Mouse (Mus musculus) lung, postnatal 0 days (tissue): ENCODE data around the gene Cep295nl. TPM values are rescaled to one million over a fixed set of nuclear protein-coding genes. Genes with fewer than 3 reads are reported as not detected.

ENCODE experiments used
- ATAC-seq: fragments of 200-750 bp; cut with Nextera tagmentation; 2 replicates; pipeline ENCODE4 v1.8.0; 2017; ENCODE audit warnings: moderate library complexity
- DNase-seq: peaks from one replicate; pipeline ENCODE4 v3.0.0-alpha.2; 2016; ENCODE audit warnings: low spot score
- H3K27ac ChIP-seq: fragments of 300-500 bp; sonication (generic); 2 replicates; pipeline ENCODE4 v1.5.1; 2014; ENCODE audit warnings: antibody characterized with exemption, mild to moderate bottlenecking, low read length, mixed read lengths
- H3K27me3 ChIP-seq: fragments of 300-500 bp; sonication (generic); replicated peaks from 2 replicates; pipeline ENCODE4 v1.6.1; 2014; ENCODE audit warnings: low read length, mixed read lengths; ENCODE audit not compliant: insufficient read depth
- H3K36me3 ChIP-seq: fragments of 300-500 bp; sonication (generic); 2 replicates; pipeline ENCODE4 v1.6.1; 2014; ENCODE audit warnings: low read length, mixed read lengths; ENCODE audit not compliant: insufficient read depth
- H3K4me1 ChIP-seq: fragments of 300-500 bp; sonication (generic); 2 replicates; pipeline ENCODE4 v1.6.1; 2014; ENCODE audit warnings: antibody characterized with exemption, low read depth, low read length, mixed read lengths; ENCODE audit not compliant: insufficient read depth
- H3K4me2 ChIP-seq: fragments of 300-500 bp; sonication (generic); replicated peaks from 2 replicates; pipeline ENCODE4 v1.6.1; 2014; ENCODE audit warnings: low read depth, mild to moderate bottlenecking, low read length, moderate library complexity, mixed read lengths
- H3K4me3 ChIP-seq: fragments of 300-500 bp; sonication (generic); 2 replicates; pipeline ENCODE4 v1.5.1; 2014; ENCODE audit warnings: low read depth, low read length
- H3K9ac ChIP-seq: fragments of 300-500 bp; sonication (generic); replicated peaks from 2 replicates; pipeline ENCODE4 v1.6.1; 2014; ENCODE audit warnings: low read depth, mild to moderate bottlenecking
- H3K9me3 ChIP-seq: fragments of 300-500 bp; sonication (generic); 2 replicates; pipeline ENCODE4 v1.6.1; 2016; ENCODE audit warnings: low read length, mixed read lengths
- CTCF ChIP-seq: IDR thresholded peaks from 2 replicates; pipeline ENCODE4 v1.5.1; 2016; ENCODE audit warnings: antibody characterized with exemption, mild to moderate bottlenecking
- EP300 ChIP-seq: IDR thresholded peaks from 2 replicates; pipeline ENCODE4 v1.6.1; 2016; ENCODE audit warnings: antibody characterized with exemption, mild to moderate bottlenecking, control low read depth
- WGBS: fragments of 180-500 bp; shearing (Covaris S2); extraction: QIAGEN DNeasy Blood & Tissue Kit; methylation state at CpG from one replicate; pipeline ENCODE4 v1.1.7; 2014; 5-methylcytosine and 5-hydroxymethylcytosine counted together
- polyA plus RNA-seq: library from polyadenylated mRNA; unstranded; fragments of >200 nt; fragmentation: Nextera tagmentation; extraction: Ambion mirVana; gene quantifications from 2 replicates; pipeline ENCODE4 v1.2.1, GENCODE M21; 2015

Cep295nl gene
- polyA plus RNA-seq, 1 experiment from 2014 or later = 0.44 TPM

GRCm38 (mm10) chr11:118345693-118346092 lies 3.4 kb upstream of the Cep295nl start:
- H3K27me3 ChIP-seq = no peaks in the 10 kb centered on the region
- peaks cover 15% of the 10 kb centered on the region for H3K4me1 ChIP-seq
- no peaks in the 10 kb centered on the region for H3K9me3 ChIP-seq
- no peaks in the 10 kb centered on the region for H3K36me3 ChIP-seq
- H3K9ac ChIP-seq = no peak overlapping the region
- 48% methylated on average over 4 of the region's 4 CpGs for WGBS
- TF ChIP-seq EP300 (no peak), CTCF (no peak)
- DNase-seq (no peak), ATAC-seq (no peak)
- H3K27ac ChIP-seq = no peak overlapping the region
- no peak overlapping the region for H3K4me3 ChIP-seq
- H3K4me2 ChIP-seq = no peak overlapping the region

- no peak overlapping the region for H3K4me3 ChIP-seq
- WGBS = 63% methylated on average over 2 of the region's 2 CpGs
- H3K36me3 ChIP-seq = no peaks in the 10 kb centered on the region
- H3K27me3 ChIP-seq = no peaks in the 10 kb centered on the region
- no peak for DNase-seq
- peaks cover 3% of the 10 kb centered on the region for H3K4me1 ChIP-seq
- H3K27ac ChIP-seq = no peak overlapping the region
- TF ChIP-seq EP300 (no peak), CTCF (no peak)
- no peak overlapping the region for H3K4me2 ChIP-seq
- H3K9me3 ChIP-seq = no peaks in the 10 kb centered on the region
- no peak for ATAC-seq
- H3K9ac ChIP-seq = no peak overlapping the region
These were observed 1.3 kb upstream of the Cep295nl start for GRCm38 (mm10) chr11:118343629-118344028.

DNA sequence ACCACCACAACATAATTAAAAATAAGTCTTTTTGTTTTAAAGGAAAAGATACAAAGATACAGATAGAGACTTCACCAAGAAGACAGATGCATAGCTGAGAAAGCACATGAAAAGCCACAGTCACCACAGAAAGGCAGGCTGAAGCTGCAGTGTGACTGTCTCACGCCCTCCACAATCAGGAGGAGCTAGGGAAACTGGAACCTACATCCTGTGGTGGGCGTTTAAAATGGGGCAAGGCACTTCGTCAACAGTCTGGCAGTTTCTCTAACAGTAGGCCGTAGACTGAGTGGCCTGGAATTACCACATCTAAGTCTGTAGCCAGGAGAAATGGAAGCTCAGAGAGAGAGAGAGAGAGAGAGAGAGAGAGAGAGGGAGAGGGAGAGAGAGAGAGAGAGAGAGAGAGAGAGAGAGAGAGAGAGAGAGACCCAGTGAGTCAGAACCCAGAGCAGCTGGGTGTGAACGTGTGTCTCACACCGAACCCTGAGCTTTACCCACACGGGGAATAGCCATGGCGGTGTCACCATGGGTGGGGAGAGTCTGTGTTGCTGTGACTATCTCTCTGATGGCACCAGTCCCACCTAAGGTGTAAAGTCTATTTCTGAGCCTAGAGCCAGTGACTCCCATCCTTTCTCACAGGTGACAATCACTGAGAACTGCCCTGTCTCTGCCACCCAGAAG lies 4.7 kb downstream of the Cep295nl start:
- 63% methylated on average over 8 of the region's 8 CpGs for WGBS
- no peak overlapping the region for H3K27ac ChIP-seq
- H3K4me3 ChIP-seq = no peak overlapping the region
- DNase-seq = peak; percentile 8
- H3K4me1 ChIP-seq = no peaks in the 10 kb centered on the region
- H3K9me3 ChIP-seq = no peaks in the 10 kb centered on the region
- H3K27me3 ChIP-seq = no peaks in the 10 kb centered on the region
- ATAC-seq = no peak
- no peak overlapping the region for H3K9ac ChIP-seq
- TF ChIP-seq EP300 (no peak), CTCF (no peak)
- H3K4me2 ChIP-seq = no peak overlapping the region
- H3K36me3 ChIP-seq = no peaks in the 10 kb centered on the region

- Histone ChIP-seq H3K4me1 (no peaks in the 10 kb centered on the region), H3K36me3 (no peaks in the 10 kb centered on the region; the same call in 1 of the 2 replicates), H3K9me3 (no peaks in the 10 kb centered on the region), H3K4me2 (no peak overlapping the region), H3K27ac (no peak overlapping the region), H3K4me3 (no peak overlapping the region), H3K9ac (no peak overlapping the region), H3K27me3 (no peaks in the 10 kb centered on the region)
- DNase-seq (no peak), ATAC-seq (no peak)
- no peak for TF ChIP-seq CTCF
- no peak for TF ChIP-seq EP300
- 80% methylated on average over 17 of the region's 17 CpGs for WGBS
These were observed 8.9 kb downstream of the Cep295nl start for GRCm38 (mm10) chr11:118333431-118333830.

- DNase-seq = no peak
- Histone ChIP-seq H3K27me3 (no peaks in the 10 kb centered on the region), H3K9ac (no peak overlapping the region), H3K4me1 (no peaks in the 10 kb centered on the region), H3K36me3 (no peaks in the 10 kb centered on the region; the same call in 1 of the 2 replicates), H3K4me3 (no peak overlapping the region), H3K27ac (no peak overlapping the region), H3K4me2 (no peak overlapping the region), H3K9me3 (no peaks in the 10 kb centered on the region)
- WGBS = 90% methylated on average over 11 of the region's 11 CpGs
- no peak for ATAC-seq
- TF ChIP-seq EP300 = no peak
- no peak for TF ChIP-seq CTCF
These were observed 9.9 kb downstream of the Cep295nl start for GRCm38 (mm10) chr11:118332376-118332775.

- no peak overlapping the region for H3K27ac ChIP-seq
- H3K9ac ChIP-seq = no peak overlapping the region
- no peaks in the 10 kb centered on the region for H3K27me3 ChIP-seq
- H3K4me1 ChIP-seq = no peaks in the 10 kb centered on the region
- no peak for ATAC-seq
- no peaks in the 10 kb centered on the region for H3K9me3 ChIP-seq
- WGBS = 93% methylated on average over 16 of the region's 16 CpGs
- H3K36me3 ChIP-seq = no peaks in the 10 kb centered on the region; the same call in 1 of the 2 replicates
- H3K4me3 ChIP-seq = no peak overlapping the region
- no peak overlapping the region for H3K4me2 ChIP-seq
- DNase-seq = no peak
- no peak for TF ChIP-seq EP300
- TF ChIP-seq CTCF = no peak
These were observed 11.5 kb downstream of the Cep295nl start for GRCm38 (mm10) chr11:118330777-118331176.

DNA sequence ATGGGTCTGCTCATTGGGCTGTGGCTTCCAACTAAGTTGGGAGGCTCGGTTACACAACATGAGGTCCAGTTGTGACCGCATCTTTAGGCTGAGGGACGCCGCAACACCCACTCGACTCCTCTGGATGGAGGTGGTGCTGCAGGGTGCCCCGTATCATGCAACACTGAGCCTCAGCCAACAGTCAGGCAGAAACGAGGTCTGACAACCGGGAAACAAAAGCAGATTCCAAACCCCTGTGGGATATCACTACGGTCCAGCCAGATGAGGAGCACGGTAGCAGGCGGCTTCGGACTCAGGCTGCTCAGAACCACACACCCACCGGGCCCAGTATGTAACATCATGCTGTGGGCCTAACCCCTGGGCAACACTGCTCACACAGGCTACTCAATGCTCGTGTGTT lies 11.9 kb downstream of the Cep295nl start:
- Histone ChIP-seq H3K4me1 (no peaks in the 10 kb centered on the region), H3K9me3 (no peaks in the 10 kb centered on the region), H3K4me2 (no peak overlapping the region), H3K9ac (no peak overlapping the region), H3K36me3 (no peaks in the 10 kb centered on the region; the same call in 1 of the 2 replicates), H3K27ac (no peak overlapping the region), H3K27me3 (no peaks in the 10 kb centered on the region), H3K4me3 (no peak overlapping the region)
- WGBS = 94% methylated on average over 14 of the region's 14 CpGs
- DNase-seq (no peak), ATAC-seq (no peak)
- TF ChIP-seq EP300 (no peak), CTCF (no peak)
